Mouse (Mus musculus) embryonic fibroblast, embryonic 13.5 days (primary cell): ENCODE measurements around the gene 1810049J17Rik. TPM values are rescaled to one million over a fixed set of nuclear protein-coding genes. Genes with fewer than 3 reads are reported as not detected.

Source experiments
- H3K27ac ChIP-seq: 2 replicates; pipeline ENCODE4 v1.5.1; 2012; ENCODE audit warnings: low read length, control low read depth, inconsistent platforms; ENCODE audit not compliant: insufficient read depth
- H3K4me1 ChIP-seq: 2 replicates; pipeline ENCODE4 v1.6.1; 2011; ENCODE audit warnings: low read length; ENCODE audit not compliant: control insufficient read depth, insufficient read depth
- H3K4me3 ChIP-seq: 2 replicates; pipeline ENCODE4 v1.5.1; 2011; ENCODE audit warnings: mild to moderate bottlenecking, control low read depth, low read length; ENCODE audit not compliant: insufficient read depth
- CTCF ChIP-seq: IDR thresholded peaks from 2 replicates; pipeline ENCODE4 v1.5.1; 2011; ENCODE audit warnings: mild to moderate bottlenecking, control low read depth, low read length, moderate library complexity, borderline replicate concordance; ENCODE audit not compliant: insufficient read depth
- POLR2A ChIP-seq: IDR thresholded peaks from 2 replicates; pipeline ENCODE4 v1.6.1; 2011; ENCODE audit warnings: low read depth, mild to moderate bottlenecking, control low read depth, low read length, moderate library complexity
- polyA plus RNA-seq: library from polyadenylated mRNA; stranded (reverse); fragments of >200 nt; gene quantifications from 2 replicates; pipeline ENCODE4 v1.2.4, GENCODE M21; 2011; ENCODE audit warnings: low read depth; ENCODE audit not compliant: missing spikeins, insufficient read length

1810049J17Rik gene
- polyA plus RNA-seq, 1 experiment: 2.0 TPM

GRCm38 (mm10) chr15:12290330-12290729 lies 31.4 kb downstream of the 1810049J17Rik start:
- Histone ChIP-seq H3K27ac (no peak overlapping the region), H3K4me1 (no peaks in the 10 kb centered on the region), H3K4me3 (no peak overlapping the region)
- TF ChIP-seq POLR2A (no peak), CTCF (no peak)

- no peak overlapping the region for H3K27ac ChIP-seq
- H3K4me3 ChIP-seq: no peak overlapping the region
- no peak for TF ChIP-seq POLR2A
- TF ChIP-seq CTCF: no peak
- H3K4me1 ChIP-seq: no peaks in the 10 kb centered on the region
These were observed 36.2 kb downstream of the 1810049J17Rik start for GRCm38 (mm10) chr15:12285535-12285809.

- no peak for TF ChIP-seq CTCF
- TF ChIP-seq POLR2A: no peak
- Histone ChIP-seq H3K4me1 (no peaks in the 10 kb centered on the region), H3K27ac (no peak overlapping the region), H3K4me3 (no peak overlapping the region)
These were observed 36.7 kb downstream of the 1810049J17Rik start for GRCm38 (mm10) chr15:12284794-12285534.

- TF ChIP-seq CTCF (no peak), POLR2A (no peak)
- no peak overlapping the region for H3K27ac ChIP-seq
- no peaks in the 10 kb centered on the region for H3K4me1 ChIP-seq
- H3K4me3 ChIP-seq: no peak overlapping the region
These were observed 41.9 kb downstream of the 1810049J17Rik start for GRCm38 (mm10) chr15:12279816-12280215.

GRCm38 (mm10) chr15:12275091-12275623 lies 46.5 kb downstream of the 1810049J17Rik start:
- Histone ChIP-seq H3K27ac (no peak overlapping the region), H3K4me3 (no peak overlapping the region), H3K4me1 (no peaks in the 10 kb centered on the region)
- TF ChIP-seq CTCF: no peak
- no peak for TF ChIP-seq POLR2A

GRCm38 (mm10) chr15:12274053-12274769 lies 47.5 kb downstream of the 1810049J17Rik start:
- TF ChIP-seq POLR2A (no peak), CTCF (no peak)
- H3K4me3 ChIP-seq: no peak overlapping the region
- no peaks in the 10 kb centered on the region for H3K4me1 ChIP-seq

GRCm38 (mm10) chr15:12273325-12274052 lies 48.2 kb downstream of the 1810049J17Rik start:
- no peak overlapping the region for H3K4me3 ChIP-seq
- TF ChIP-seq CTCF (no peak), POLR2A (no peak)
- H3K27ac ChIP-seq: no peak overlapping the region
- no peaks in the 10 kb centered on the region for H3K4me1 ChIP-seq

More at GRCm38 (mm10) chr15:12274053-12274769, 47.5 kb downstream of the 1810049J17Rik start:
- no peak overlapping the region for H3K27ac ChIP-seq

Other genes starting within 250 kb of the 1810049J17Rik start
- 138 and 172 TPM in 2 replicates for gene Zfr, start 204.1 kb downstream of the 1810049J17Rik start, polyA plus RNA-seq
- gene Mtmr12, start 116.9 kb downstream of the 1810049J17Rik start, polyA plus RNA-seq: 11.2 and 12.3 TPM in 2 replicates
- gene Golph3, start 449 bp downstream of the 1810049J17Rik start, polyA plus RNA-seq: 114 and 118 TPM in 2 replicates